Mouse (Mus musculus) ES-Bruce4 (cell line): ENCODE measurements at regions not wholly inside any gene's neighbourhood (a gene's known extent, or its start where the extent isn't known, plus 50 kb on each side); places are given as distances from the start of the nearest gene placed in this dataset.

ENCODE experiments used
- H3K27ac ChIP-seq: 2 replicates; pipeline ENCODE4 v1.5.1; 2012; ENCODE audit warnings: low read length, inconsistent platforms; ENCODE audit not compliant: insufficient read depth
- H3K27me3 ChIP-seq: 2 replicates; pipeline ENCODE4 v1.6.1; 2012; ENCODE audit warnings: mild to moderate bottlenecking, low read length, inconsistent platforms; ENCODE audit not compliant: control insufficient read depth, poor library complexity, insufficient read depth, severe bottlenecking
- H3K36me3 ChIP-seq: 2 replicates; pipeline ENCODE4 v1.6.1; 2012; ENCODE audit warnings: inconsistent platforms, mild to moderate bottlenecking, low read length, moderate library complexity; ENCODE audit not compliant: control insufficient read depth, poor library complexity, insufficient read depth, severe bottlenecking
- H3K4me1 ChIP-seq: one replicate; pipeline ENCODE4 v1.8.1; 2011; ENCODE audit warnings: low read length; ENCODE audit not compliant: control insufficient read depth, insufficient read depth
- H3K4me3 ChIP-seq: 2 replicates; pipeline ENCODE4 v1.5.1; 2011; ENCODE audit warnings: low read depth, mild to moderate bottlenecking, low read length
- H3K9ac ChIP-seq: 2 replicates; pipeline ENCODE4 v1.6.1; 2012; ENCODE audit warnings: low read depth, mild to moderate bottlenecking, inconsistent platforms; ENCODE audit not compliant: poor library complexity, severe bottlenecking
- H3K9me3 ChIP-seq: replicated peaks from 2 replicates; pipeline ENCODE4 v1.6.1; 2012; ENCODE audit warnings: mild to moderate bottlenecking, low read length, inconsistent platforms; ENCODE audit not compliant: control insufficient read depth, poor library complexity, insufficient read depth, severe bottlenecking
- CTCF ChIP-seq: IDR thresholded peaks from one replicate; pipeline ENCODE4 v1.8.1; 2011; ENCODE audit warnings: low read depth, low read length
- EP300 ChIP-seq: IDR thresholded peaks from 2 replicates; pipeline ENCODE4 v1.6.1; 2011; ENCODE audit warnings: low read depth, low read length; ENCODE audit not compliant: insufficient read depth
- POLR2A ChIP-seq: IDR thresholded peaks from one replicate; pipeline ENCODE4 v1.8.1; 2011; ENCODE audit warnings: low read length; ENCODE audit not compliant: insufficient read depth

GRCm38 (mm10) chr8:113383517-113383916 lies 251.9 kb upstream of the Mon1b start:
- no peak overlapping the region for H3K27ac ChIP-seq
- no peaks in the 10 kb centered on the region for H3K36me3 ChIP-seq
- no peaks in the 10 kb centered on the region for H3K27me3 ChIP-seq
- no peak overlapping the region for H3K4me3 ChIP-seq
- H3K4me1 ChIP-seq = no peaks in the 10 kb centered on the region
- no peaks in the 10 kb centered on the region for H3K9me3 ChIP-seq
- no peak overlapping the region for H3K9ac ChIP-seq
- TF ChIP-seq EP300 = no peak
- TF ChIP-seq POLR2A = no peak
- TF ChIP-seq CTCF = no peak

DNA sequence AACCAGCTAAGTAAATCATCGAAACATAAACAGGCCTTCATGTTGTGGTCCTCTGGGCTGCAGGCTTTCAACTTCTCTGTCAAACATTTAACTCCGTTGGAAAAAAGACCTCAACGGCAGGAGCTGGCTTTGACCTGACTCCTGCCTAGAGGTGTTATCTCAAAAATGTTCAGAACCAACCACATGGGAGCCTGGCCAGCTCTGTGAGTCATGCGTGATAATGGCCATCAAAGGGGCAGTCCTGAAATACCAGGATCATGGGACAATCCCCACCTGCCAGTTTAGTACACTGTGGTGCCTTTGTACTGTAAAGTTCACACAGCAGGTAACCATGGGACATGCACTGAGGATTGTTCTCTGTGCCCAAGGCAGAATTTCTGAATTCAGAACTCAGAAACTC lies 251.4 kb upstream of the Mon1b start:
- Histone ChIP-seq H3K9me3 (no peaks in the 10 kb centered on the region), H3K27ac (no peak overlapping the region), H3K36me3 (no peaks in the 10 kb centered on the region), H3K9ac (no peak overlapping the region), H3K27me3 (no peaks in the 10 kb centered on the region), H3K4me1 (no peaks in the 10 kb centered on the region), H3K4me3 (no peak overlapping the region)
- TF ChIP-seq EP300 = no peak
- TF ChIP-seq POLR2A = no peak
- no peak for TF ChIP-seq CTCF

DNA sequence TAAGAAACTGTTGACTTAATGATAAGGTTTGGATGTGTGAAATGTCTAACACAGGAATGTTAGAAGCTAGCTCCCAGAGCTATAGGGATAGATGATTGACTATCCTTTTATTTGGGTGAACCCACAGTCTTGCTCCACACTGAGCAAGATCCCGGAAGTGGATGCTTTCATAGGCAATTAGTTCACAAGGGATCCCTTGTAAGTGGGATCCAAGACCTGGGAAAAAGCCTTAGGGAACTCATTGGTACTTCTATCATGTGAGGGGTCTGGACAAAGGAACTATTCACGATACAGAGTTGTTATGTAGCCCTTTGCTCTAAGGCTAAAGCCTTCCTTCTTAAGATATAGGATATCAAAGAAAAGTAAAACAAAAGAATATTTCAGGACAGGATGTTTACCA lies 245.9 kb upstream of the Mon1b start:
- Histone ChIP-seq H3K9me3 (no peaks in the 10 kb centered on the region), H3K4me3 (no peak overlapping the region), H3K27me3 (no peaks in the 10 kb centered on the region), H3K4me1 (no peaks in the 10 kb centered on the region), H3K27ac (no peak overlapping the region), H3K9ac (no peak overlapping the region), H3K36me3 (no peaks in the 10 kb centered on the region)
- no peak for TF ChIP-seq POLR2A
- TF ChIP-seq EP300 = no peak
- TF ChIP-seq CTCF = no peak

GRCm38 (mm10) chr8:113390038-113390437 lies 245.3 kb upstream of the Mon1b start:
- H3K27ac ChIP-seq = no peak overlapping the region
- H3K4me3 ChIP-seq = no peak overlapping the region
- no peaks in the 10 kb centered on the region for H3K9me3 ChIP-seq

GRCm38 (mm10) chr8:113394319-113394718 lies 241.1 kb upstream of the Mon1b start:
- no peaks in the 10 kb centered on the region for H3K9me3 ChIP-seq
- no peak overlapping the region for H3K4me3 ChIP-seq
- no peaks in the 10 kb centered on the region for H3K4me1 ChIP-seq
- no peak overlapping the region for H3K9ac ChIP-seq
- no peaks in the 10 kb centered on the region for H3K36me3 ChIP-seq
- no peaks in the 10 kb centered on the region for H3K27me3 ChIP-seq
- H3K27ac ChIP-seq = no peak overlapping the region
- TF ChIP-seq EP300 (no peak), POLR2A (no peak), CTCF (no peak)

More at GRCm38 (mm10) chr8:113390038-113390437, 245.3 kb upstream of the Mon1b start:
- Histone ChIP-seq H3K4me1 (no peaks in the 10 kb centered on the region), H3K9ac (no peak overlapping the region), H3K27me3 (no peaks in the 10 kb centered on the region), H3K36me3 (no peaks in the 10 kb centered on the region)
- TF ChIP-seq POLR2A (no peak), CTCF (no peak), EP300 (no peak)

GRCm38 (mm10) chr8:113405158-113405557 lies 230.2 kb upstream of the Mon1b start:
- Histone ChIP-seq H3K27me3 (peaks cover 2% of the 10 kb centered on the region), H3K27ac (no peak overlapping the region), H3K36me3 (no peaks in the 10 kb centered on the region), H3K9ac (no peak overlapping the region), H3K9me3 (no peaks in the 10 kb centered on the region), H3K4me1 (no peaks in the 10 kb centered on the region), H3K4me3 (no peak overlapping the region)
- no peak for TF ChIP-seq POLR2A
- TF ChIP-seq CTCF = no peak
